Mouse (Mus musculus) liver (tissue): ENCODE results near the gene Zbtb34.

Experiments used
- DNase-seq: peaks from one replicate; pipeline ENCODE4 v3.0.0-alpha.2; 2020; ENCODE audit warnings: mixed read lengths

Zbtb34 gene

GRCm38 (mm10) chr2:33430771-33431699 is at the start of gene Zbtb34:
Zbtb34 (minus strand) TSS chr2:33431324.
- DNase-seq = peak; percentile 78

GRCm38 (mm10) chr2:33477961-33478755 is 47.0 kb upstream of the Zbtb34 start:
- DNase-seq = no peak

GRCm38 (mm10) chr2:33475961-33476360 is 44.8 kb upstream of the Zbtb34 start:
- no peak for DNase-seq

- peak; percentile 96 for DNase-seq
Observed at GRCm38 (mm10) chr2:33468466-33469097, 37.5 kb upstream of the Zbtb34 start, which contains the start of gene Zbtb43. Zbtb43 (minus strand) TSS chr2:33468559.

GRCm38 (mm10) chr2:33467546-33468465 is 36.7 kb upstream of the Zbtb34 start:
- DNase-seq = peak; percentile 34

- no peak for DNase-seq
Observed at GRCm38 (mm10) chr2:33465966-33466365, 34.8 kb upstream of the Zbtb34 start.

- no peak for DNase-seq
Observed at GRCm38 (mm10) chr2:33465215-33465614, 34.1 kb upstream of the Zbtb34 start.

GRCm38 (mm10) chr2:33462066-33462465 is 30.9 kb upstream of the Zbtb34 start:
- no peak for DNase-seq

GRCm38 (mm10) chr2:33461066-33461465 is 29.9 kb upstream of the Zbtb34 start:
- DNase-seq = no peak

- DNase-seq = peak; percentile 14
Observed at GRCm38 (mm10) chr2:33459660-33460059, 28.5 kb upstream of the Zbtb34 start.

- DNase-seq = no peak
Observed at GRCm38 (mm10) chr2:33456696-33457095, 25.6 kb upstream of the Zbtb34 start.

- DNase-seq = no peak
Observed at GRCm38 (mm10) chr2:33456242-33456641, 25.1 kb upstream of the Zbtb34 start.

- no peak for DNase-seq
Observed at GRCm38 (mm10) chr2:33455350-33455749, 24.2 kb upstream of the Zbtb34 start.

- no peak for DNase-seq
Observed at GRCm38 (mm10) chr2:33454816-33455215, 23.7 kb upstream of the Zbtb34 start.

- no peak for DNase-seq
Observed at GRCm38 (mm10) chr2:33453476-33453875, 22.4 kb upstream of the Zbtb34 start.

GRCm38 (mm10) chr2:33452721-33453120 is 21.6 kb upstream of the Zbtb34 start:
- DNase-seq = no peak

- DNase-seq = peak; percentile 38
Observed at GRCm38 (mm10) chr2:33452140-33452539, 21.0 kb upstream of the Zbtb34 start.

GRCm38 (mm10) chr2:33451038-33451978 is 20.2 kb upstream of the Zbtb34 start:
- DNase-seq = no peak

GRCm38 (mm10) chr2:33449119-33449873 is 18.2 kb upstream of the Zbtb34 start:
- no peak for DNase-seq

GRCm38 (mm10) chr2:33446796-33447195 is 15.7 kb upstream of the Zbtb34 start:
- no peak for DNase-seq
